Mouse (Mus musculus): ENCODE measurements around the gene Arap2.

GRCm38 (mm10) chr5:62672736-62673436 is 93.1 kb downstream of the Arap2 start:
- no peak for TF ChIP-seq POLR2A (IDR thresholded peaks at IDR 0.05; ENCODE audit: insufficient read depth, low read depth, low read length)
- no peak for TF ChIP-seq EP300 (IDR thresholded peaks at IDR 0.05; ENCODE audit: insufficient read depth, low read depth, low read length)

Data from heart, adult 2 months (tissue).